Mouse (Mus musculus): ENCODE data around the gene Rmdn3. TPM values are rescaled to one million over a fixed set of nuclear protein-coding genes. Genes with fewer than 3 reads are reported as not detected.

The Rmdn3 gene
- total RNA-seq, 2 experiments from 2014 or later, result 63.6 to 65.0 TPM

- no peak for DNase-seq
These were observed 55.3 kb downstream of the Rmdn3 start for GRCm38 (mm10) chr2:119101552-119101951.

Other genes with a start within 250 kb of the Rmdn3 start
- gene Chst14, start 230.5 kb downstream of the Rmdn3 start, total RNA-seq (2021), result 10 to 100 TPM in 1 of 2 experiments, 1 to 10 TPM in 1; 9.7 to 15.0 TPM
- gene Ccdc32, start 127.6 kb downstream of the Rmdn3 start, total RNA-seq (2021), result 10 to 100 TPM; 16.7 to 18.8 TPM
- gene Rpusd2, start 122.2 kb downstream of the Rmdn3 start, total RNA-seq (2021), result 1 to 10 TPM; 5.0 to 5.1 TPM
- 1 to 10 TPM; 2.1 to 2.4 TPM for gene Knl1, start 109.9 kb downstream of the Rmdn3 start, total RNA-seq (2021)
- gene Rad51, start 44.2 kb downstream of the Rmdn3 start, total RNA-seq (2021), result 1 to 10 TPM; 2.2 to 3.3 TPM
- gene Gchfr, start 10.7 kb upstream of the Rmdn3 start, total RNA-seq (2021), result 10 to 100 TPM; 16.1 to 23.8 TPM
- gene Gm14137, start 17.5 kb upstream of the Rmdn3 start, total RNA-seq (2021), result under 1 TPM; 0.13 TPM
- 10 to 100 TPM; 30.2 to 30.5 TPM for gene Zfyve19, start 51.6 kb upstream of the Rmdn3 start, total RNA-seq (2021)
- gene Dnajc17, start 51.8 kb upstream of the Rmdn3 start, total RNA-seq (2021), result 10 to 100 TPM; 14.4 to 14.6 TPM
- not detected for gene Ppp1r14d, start 72.9 kb upstream of the Rmdn3 start, total RNA-seq (2021)
- 1 to 10 TPM; 3.4 to 3.8 TPM for gene Spint1, start 80.3 kb upstream of the Rmdn3 start, total RNA-seq (2021)
- gene Rhov, start 114.2 kb upstream of the Rmdn3 start, total RNA-seq (2021), result under 1 TPM; 0.36 to 0.60 TPM
- gene Vps18, start 131.7 kb upstream of the Rmdn3 start, total RNA-seq (2021), result 10 to 100 TPM; 20.4 to 24.5 TPM
- gene Dll4, start 168.8 kb upstream of the Rmdn3 start, total RNA-seq (2021), result 10 to 100 TPM in 1 of 2 experiments, 1 to 10 TPM in 1; 7.2 to 10.6 TPM
- 1 to 10 TPM; 4.6 to 9.3 TPM for gene Chac1, start 194.2 kb upstream of the Rmdn3 start, total RNA-seq (2021)